Comparison of ENCODE assay signal across 21 mouse cellular contexts in the genomic region with DNA sequence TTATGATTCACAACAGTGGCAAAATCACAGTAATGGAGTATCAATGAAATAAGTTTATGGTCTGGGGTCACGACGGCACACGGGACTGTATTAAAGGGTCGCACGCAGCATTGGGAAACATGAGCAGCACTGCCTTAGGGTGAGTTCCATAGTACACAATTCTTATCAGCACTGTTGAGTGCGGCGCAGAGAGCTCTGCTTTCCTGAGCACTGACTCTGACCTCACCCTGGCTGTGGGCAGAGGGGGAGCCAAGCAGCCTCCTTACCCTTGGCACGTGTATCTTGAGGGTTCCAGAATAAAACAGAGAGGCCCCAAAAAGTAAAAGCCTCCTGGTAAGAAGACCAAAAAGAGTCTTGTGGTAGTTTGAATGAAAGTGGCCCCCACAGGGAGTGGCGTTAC.
"Had no signal": no experiment of that assay in that cellular context is flagged by ENCODE, and none has a peak within 500 bp of the region (broad histone marks: within the 10 kb centered on the region; RNA-seq: fewer than 3 reads in every experiment).

No protein-coding gene starts in this region.

- H3K27me3 ChIP-seq: heart, embryonic 12.5 days; hindbrain, embryonic 13.5 days; hindbrain, embryonic 15.5 days; limb, embryonic 13.5 days; limb, embryonic 15.5 days; liver, embryonic 12.5 days had no signal

- H3K36me3 ChIP-seq: heart, embryonic 12.5 days; hindbrain, embryonic 13.5 days; hindbrain, embryonic 15.5 days; limb, embryonic 13.5 days; limb, embryonic 15.5 days; liver, embryonic 12.5 days had no signal

- H3K4me2 ChIP-seq: heart, embryonic 12.5 days; hindbrain, embryonic 13.5 days; hindbrain, embryonic 15.5 days; limb, embryonic 13.5 days; limb, embryonic 15.5 days; liver, embryonic 12.5 days had no signal

- H3K27ac ChIP-seq: heart, adult 2 months; hindbrain, embryonic 13.5 days; hindbrain, embryonic 15.5 days; hindbrain, postnatal 0 days; limb, embryonic 13.5 days; limb, embryonic 15.5 days; liver, embryonic 12.5 days; liver, embryonic 14.5 days had no signal

- DNase-seq: gastrocnemius, postnatal 14 days; gastrocnemius, postnatal 36 days; heart, adult 2 months; heart, postnatal 14 days; heart, postnatal 36 days; kidney, adult 11 months; kidney, adult 8-10 months; kidney, postnatal 10 days; kidney, postnatal 36 days; layer of hippocampus, adult 9-11 months; layer of hippocampus, postnatal 36 days; left cerebral cortex, postnatal 4 days had no signal

- H3K9ac ChIP-seq: heart, embryonic 12.5 days; hindbrain, embryonic 13.5 days; hindbrain, embryonic 15.5 days; limb, embryonic 13.5 days; limb, embryonic 15.5 days; liver, embryonic 12.5 days; liver, embryonic 14.5 days had no signal

- H3K4me1 ChIP-seq: hindbrain, embryonic 13.5 days; hindbrain, embryonic 15.5 days; limb, embryonic 13.5 days; limb, embryonic 15.5 days had no signal

- H3K4me3 ChIP-seq: heart, adult 2 months; heart, embryonic 12.5 days; hindbrain, embryonic 13.5 days; hindbrain, embryonic 15.5 days; limb, embryonic 13.5 days; limb, embryonic 15.5 days; liver, embryonic 12.5 days had no signal

- ATAC-seq: hindbrain, postnatal 0 days; intestine, embryonic 16.5 days; liver, embryonic 12.5 days had no signal

- H3K9me3 ChIP-seq: heart, embryonic 12.5 days; hindbrain, embryonic 13.5 days; hindbrain, embryonic 15.5 days; limb, embryonic 13.5 days; limb, embryonic 15.5 days; liver, embryonic 12.5 days had no signal
